Mouse (Mus musculus): ENCODE measurements around the gene Armh3. TPM values are rescaled to one million over a fixed set of nuclear protein-coding genes. Genes with fewer than 3 reads are reported as not detected.

Armh3 gene
- polyA plus RNA-seq, 1 experiment from 2014 or later: 10.1 TPM

DNA sequence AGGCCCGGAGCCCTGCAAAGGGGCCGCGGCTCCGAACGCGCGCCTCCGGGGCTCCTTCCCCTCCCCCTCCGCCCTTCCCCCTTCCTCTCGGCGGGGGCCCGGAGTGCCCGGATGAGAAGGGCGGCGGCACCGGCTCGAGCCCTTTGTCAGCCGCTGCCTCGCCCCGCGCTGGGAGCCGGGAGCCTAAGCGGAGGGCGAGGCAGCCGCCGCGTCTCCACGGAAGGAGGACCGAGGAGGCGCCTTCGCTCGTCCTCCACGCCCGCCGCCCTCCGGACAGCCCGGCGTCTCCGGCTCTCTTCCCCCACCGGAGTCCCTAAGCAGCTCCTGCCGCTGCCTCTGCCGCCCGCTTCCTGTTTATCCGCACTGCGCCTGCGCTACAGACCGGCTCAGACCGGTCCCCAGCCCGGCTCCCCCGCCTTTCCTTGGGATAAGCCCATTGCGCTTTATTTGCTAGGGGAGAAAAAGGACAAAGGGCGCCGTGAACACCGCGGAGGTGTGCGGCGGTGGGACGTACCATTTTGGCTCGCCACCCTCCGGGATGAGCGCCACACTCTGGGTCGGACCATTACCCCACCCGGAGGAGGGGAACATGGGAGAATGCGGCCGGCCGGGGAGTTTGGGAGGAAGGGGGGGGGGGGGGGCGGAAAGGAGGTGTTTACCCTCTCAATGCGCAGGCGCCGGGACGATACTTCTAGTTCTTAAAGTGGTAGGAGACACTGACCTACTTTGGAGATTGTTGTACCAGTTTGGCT, 214.9 kb downstream of the Armh3 start, which contains the start of gene Mgea5:
Gene Mgea5, minus strand, starts transcription at position 657 of the 752 bp plus-strand sequence.
- peak within 1 kb of the TSS; percentile 95 for H3K9ac ChIP-seq (ENCODE audit: low read depth, low read length)
- no peaks in the 10 kb centered on the region for H3K9me3 ChIP-seq (ENCODE audit: control insufficient read depth)
- peak within 1 kb of the TSS; percentile 73 for H3K4me2 ChIP-seq (replicated peaks; ENCODE audit: low read depth)
- H3K4me3 ChIP-seq (ENCODE audit: low read depth, low read length): peak within 1 kb of the TSS; percentile 97
- H3K27ac ChIP-seq (ENCODE audit: low read depth, low read length): peak within 1 kb of the TSS; percentile 97
- TF ChIP-seq CTCF (IDR thresholded peaks at IDR 0.05; ENCODE audit: low read depth): no peak
- under 1% methylated on average over 63 of the region's 71 CpGs for WGBS
- H3K27me3 ChIP-seq (replicated peaks; ENCODE audit: control insufficient read depth, insufficient read depth, low read length): no peaks in the 10 kb centered on the region
- H3K4me1 ChIP-seq (replicated peaks; ENCODE audit: control insufficient read depth, insufficient read depth, low read length): 0 out of 2 replicates have a peak, but pooled peaks cover 7% of the 10 kb centered on the region
- ATAC-seq: peak; percentile 98
- peaks cover 14% of the 10 kb centered on the region; the same call in 1 of the 2 replicates for H3K36me3 ChIP-seq (ENCODE audit: control insufficient read depth, insufficient read depth)

DNA sequence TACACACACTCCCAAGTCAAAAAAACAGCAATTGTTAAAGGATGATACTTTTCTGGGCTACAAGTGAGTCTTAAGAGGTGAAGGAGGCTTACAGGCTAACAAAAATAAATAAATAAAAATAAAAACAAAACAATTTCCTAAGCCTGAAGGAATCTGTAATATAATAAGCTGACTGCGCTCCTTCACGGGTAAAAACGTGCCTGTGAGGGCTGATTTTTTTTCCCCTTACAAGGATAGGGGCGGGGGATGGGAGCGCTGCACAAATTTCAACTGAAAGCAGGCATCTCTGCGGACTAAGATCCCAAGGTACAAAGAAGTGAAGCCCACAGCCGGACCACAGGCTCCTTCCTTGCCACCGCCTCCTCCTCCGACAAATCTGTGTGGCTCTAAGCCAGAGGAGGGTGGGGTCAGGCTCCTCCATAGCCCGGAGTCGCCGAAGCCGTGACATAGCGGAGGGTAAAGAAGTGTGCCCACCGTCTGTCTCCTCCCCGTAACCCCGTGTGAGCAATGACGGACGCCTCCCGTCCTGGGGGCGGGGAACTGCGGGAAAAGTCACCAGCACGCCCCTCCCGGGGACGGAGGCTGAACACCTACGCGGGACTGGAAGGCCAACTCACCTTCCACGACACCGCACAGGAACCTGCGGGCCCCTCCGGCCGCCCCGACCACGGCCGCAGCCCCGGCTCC, 215.8 kb downstream of the Armh3 start:
- TF ChIP-seq CTCF (IDR thresholded peaks at IDR 0.05; ENCODE audit: low read depth): no peak
- peak overlapping the region; percentile 97 for H3K27ac ChIP-seq (ENCODE audit: low read depth, low read length)
- ATAC-seq: peak; percentile 20; the same call in 1 of the 2 replicates
- H3K36me3 ChIP-seq (ENCODE audit: control insufficient read depth, insufficient read depth): peaks cover 23% of the 10 kb centered on the region
- peak overlapping the region; percentile 73 for H3K4me2 ChIP-seq (replicated peaks; ENCODE audit: low read depth)
- H3K27me3 ChIP-seq (replicated peaks; ENCODE audit: control insufficient read depth, insufficient read depth, low read length): no peaks in the 10 kb centered on the region
- 0 out of 2 replicates have a peak, but pooled peaks cover 7% of the 10 kb centered on the region for H3K4me1 ChIP-seq (replicated peaks; ENCODE audit: control insufficient read depth, insufficient read depth, low read length)
- no peaks in the 10 kb centered on the region for H3K9me3 ChIP-seq (ENCODE audit: control insufficient read depth)
- H3K9ac ChIP-seq (ENCODE audit: low read depth, low read length): peak overlapping the region; percentile 95
- H3K4me3 ChIP-seq (ENCODE audit: low read depth, low read length): peak overlapping the region; percentile 97
- 0% methylated on average over 36 of the region's 36 CpGs for WGBS

DNA sequence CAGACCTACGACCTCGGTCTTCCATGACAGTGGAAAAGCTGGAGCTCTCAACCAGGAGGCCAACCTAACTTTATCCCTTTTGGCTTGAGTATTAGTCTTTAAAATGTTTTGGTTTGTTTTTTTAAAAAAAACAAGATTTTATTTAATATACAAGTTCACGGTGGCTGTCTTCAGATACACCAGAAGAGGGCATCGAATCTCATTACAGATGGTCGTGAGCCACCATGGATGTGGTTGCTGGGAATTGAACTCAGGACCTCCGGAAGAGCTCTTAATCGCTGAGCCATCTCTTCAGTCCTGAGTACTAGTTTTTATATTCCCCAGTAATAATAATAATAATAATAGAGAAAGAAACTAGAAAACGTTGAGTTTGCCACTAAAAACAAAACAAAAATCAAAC, 216.6 kb downstream of the Armh3 start:
- peak overlapping the region; percentile 97 for H3K4me3 ChIP-seq (ENCODE audit: low read depth, low read length)
- WGBS: 53% methylated on average over 8 of the region's 8 CpGs
- 0 out of 2 replicates have a peak, but pooled peaks have one; percentile 19 for TF ChIP-seq CTCF (IDR thresholded peaks at IDR 0.05; ENCODE audit: low read depth)
- H3K27ac ChIP-seq (ENCODE audit: low read depth, low read length): no peak overlapping the region
- no peaks in the 10 kb centered on the region for H3K9me3 ChIP-seq (ENCODE audit: control insufficient read depth)
- peaks cover 31% of the 10 kb centered on the region for H3K36me3 ChIP-seq (ENCODE audit: control insufficient read depth, insufficient read depth)
- no peaks in the 10 kb centered on the region for H3K27me3 ChIP-seq (replicated peaks; ENCODE audit: control insufficient read depth, insufficient read depth, low read length)
- ATAC-seq: no peak
- 0 out of 2 replicates have a peak overlapping the region, but pooled peaks have one; percentile 95 for H3K9ac ChIP-seq (ENCODE audit: low read depth, low read length)
- 0 out of 2 replicates have a peak, but pooled peaks cover 7% of the 10 kb centered on the region for H3K4me1 ChIP-seq (replicated peaks; ENCODE audit: control insufficient read depth, insufficient read depth, low read length)
- peak overlapping the region; percentile 73 for H3K4me2 ChIP-seq (replicated peaks; ENCODE audit: low read depth)

DNA sequence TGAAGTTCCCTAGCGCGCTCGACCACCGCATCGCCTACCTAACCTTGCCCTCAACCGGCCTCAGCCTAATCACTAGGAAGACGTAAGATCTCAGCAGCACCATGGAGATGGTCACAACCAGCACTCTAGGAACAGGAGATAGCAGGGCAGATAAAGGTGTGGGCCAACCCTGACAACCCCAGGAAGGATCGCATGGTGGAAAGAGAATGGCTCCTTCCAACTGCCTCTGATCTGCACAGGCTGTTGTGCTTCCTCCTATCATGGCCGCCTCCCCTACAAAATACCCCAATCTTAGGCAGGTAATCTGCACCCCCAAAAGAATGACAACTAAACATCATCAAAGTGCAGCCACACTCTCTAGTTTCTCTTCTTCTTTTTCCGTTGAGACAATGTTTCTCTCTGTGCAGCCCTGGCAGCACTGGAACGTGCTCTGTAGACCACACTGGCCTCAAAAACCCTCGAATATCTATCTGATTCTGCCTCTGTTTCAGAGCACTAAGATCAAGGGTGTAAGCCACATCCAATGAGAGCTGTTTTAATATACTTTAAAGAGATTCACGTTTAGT, 217.9 kb downstream of the Armh3 start:
- no peak for ATAC-seq
- H3K36me3 ChIP-seq (ENCODE audit: control insufficient read depth, insufficient read depth): peaks cover 40% of the 10 kb centered on the region
- no peaks in the 10 kb centered on the region for H3K27me3 ChIP-seq (replicated peaks; ENCODE audit: control insufficient read depth, insufficient read depth, low read length)
- 73% methylated on average over 13 of the region's 13 CpGs for WGBS
- no peak overlapping the region for H3K9ac ChIP-seq (ENCODE audit: low read depth, low read length)
- 0 out of 2 replicates have a peak, but pooled peaks cover 7% of the 10 kb centered on the region for H3K4me1 ChIP-seq (replicated peaks; ENCODE audit: control insufficient read depth, insufficient read depth, low read length)
- TF ChIP-seq CTCF (IDR thresholded peaks at IDR 0.05; ENCODE audit: low read depth): no peak
- no peak overlapping the region for H3K4me3 ChIP-seq (ENCODE audit: low read depth, low read length)
- 0 out of 2 replicates have a peak overlapping the region, but pooled peaks have one; percentile 1 for H3K27ac ChIP-seq (ENCODE audit: low read depth, low read length)
- no peaks in the 10 kb centered on the region for H3K9me3 ChIP-seq (ENCODE audit: control insufficient read depth)
- peak overlapping the region; percentile 73; the same call in 1 of the 2 replicates for H3K4me2 ChIP-seq (replicated peaks; ENCODE audit: low read depth)

DNA sequence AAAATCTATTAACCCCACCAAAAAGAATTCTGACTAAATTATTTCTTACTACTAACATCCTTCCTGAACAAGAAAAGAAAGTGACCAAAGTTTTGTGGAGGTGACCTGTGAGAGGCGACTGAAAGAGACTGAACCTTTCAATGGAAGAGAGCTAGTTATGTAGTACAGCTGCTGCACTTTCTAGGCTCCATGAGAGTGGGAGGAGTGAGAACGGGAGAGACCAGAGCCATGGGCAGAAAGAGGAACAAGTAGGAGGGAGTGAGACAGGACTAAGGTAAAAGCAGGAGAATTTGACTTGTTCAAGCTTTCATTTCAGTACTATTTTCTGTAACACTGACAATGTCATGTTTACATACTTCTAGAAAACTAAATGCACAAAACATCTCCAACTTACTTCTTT, 222.8 kb downstream of the Armh3 start:
- Histone ChIP-seq H3K9me3 (ENCODE audit: control insufficient read depth) (no peaks in the 10 kb centered on the region), H3K4me1 (replicated peaks; ENCODE audit: control insufficient read depth, insufficient read depth, low read length) (no peaks in the 10 kb centered on the region), H3K4me3 (ENCODE audit: low read depth, low read length) (no peak overlapping the region), H3K36me3 (ENCODE audit: control insufficient read depth, insufficient read depth) (peaks cover 85% of the 10 kb centered on the region), H3K9ac (ENCODE audit: low read depth, low read length) (no peak overlapping the region), H3K4me2 (replicated peaks; ENCODE audit: low read depth) (no peak overlapping the region), H3K27me3 (replicated peaks; ENCODE audit: control insufficient read depth, insufficient read depth, low read length) (no peaks in the 10 kb centered on the region), H3K27ac (ENCODE audit: low read depth, low read length) (no peak overlapping the region)
- ATAC-seq: no peak
- TF ChIP-seq CTCF (IDR thresholded peaks at IDR 0.05; ENCODE audit: low read depth): no peak
- WGBS: 77% methylated on average over 2 of the region's 2 CpGs

DNA sequence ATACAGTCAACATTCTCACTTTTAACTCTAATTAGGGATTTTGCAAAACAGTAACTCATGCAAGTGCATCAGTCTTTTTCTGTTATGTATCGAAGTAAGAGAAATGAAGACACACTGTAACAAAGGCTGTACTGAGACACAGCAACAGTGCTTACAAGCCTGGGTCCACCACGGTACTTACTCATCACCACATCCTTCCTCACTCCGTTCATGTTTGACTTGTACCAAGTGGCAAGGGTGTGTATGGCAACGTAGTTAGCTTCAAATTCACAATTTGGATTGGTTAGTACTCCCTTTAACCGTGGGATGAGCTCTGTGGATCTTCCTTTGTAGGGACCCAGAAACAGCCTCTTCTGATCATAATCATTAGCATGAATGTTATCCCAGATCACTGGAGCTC, 226.8 kb downstream of the Armh3 start:
- no peak for TF ChIP-seq CTCF (IDR thresholded peaks at IDR 0.05; ENCODE audit: low read depth)
- Histone ChIP-seq H3K27me3 (replicated peaks; ENCODE audit: control insufficient read depth, insufficient read depth, low read length) (no peaks in the 10 kb centered on the region), H3K36me3 (ENCODE audit: control insufficient read depth, insufficient read depth) (peaks cover 89% of the 10 kb centered on the region), H3K4me2 (replicated peaks; ENCODE audit: low read depth) (no peak overlapping the region), H3K9ac (ENCODE audit: low read depth, low read length) (no peak overlapping the region), H3K4me3 (ENCODE audit: low read depth, low read length) (no peak overlapping the region), H3K27ac (ENCODE audit: low read depth, low read length) (no peak overlapping the region), H3K4me1 (replicated peaks; ENCODE audit: control insufficient read depth, insufficient read depth, low read length) (no peaks in the 10 kb centered on the region), H3K9me3 (ENCODE audit: control insufficient read depth) (no peaks in the 10 kb centered on the region)
- ATAC-seq: no peak
- 87% methylated on average over 5 of the region's 5 CpGs for WGBS

Other genes with a start within 250 kb of the Armh3 start
- 8.5 and 9.0 TPM in 2 replicates for gene Npm3, start 248.9 kb downstream of the Armh3 start, polyA plus RNA-seq (2015; fragmentation: Nextera tagmentation; extraction: Ambion mirVana)
- 18.2 and 19.3 TPM in 2 replicates for gene Mgea5, start 214.7 kb downstream of the Armh3 start, polyA plus RNA-seq (2015; fragmentation: Nextera tagmentation; extraction: Ambion mirVana)
- 3.6 and 4.7 TPM in 2 replicates for gene Kcnip2, start 182.4 kb downstream of the Armh3 start, polyA plus RNA-seq (2015; fragmentation: Nextera tagmentation; extraction: Ambion mirVana)
- gene Hps6, start 5.0 kb upstream of the Armh3 start, polyA plus RNA-seq (2015; fragmentation: Nextera tagmentation; extraction: Ambion mirVana): 5.3 and 5.4 TPM in 2 replicates
- gene Pprc1, start 46.4 kb upstream of the Armh3 start, polyA plus RNA-seq (2015; fragmentation: Nextera tagmentation; extraction: Ambion mirVana): 8.3 and 8.8 TPM in 2 replicates
- gene Ldb1, start 46.7 kb upstream of the Armh3 start, polyA plus RNA-seq (2015; fragmentation: Nextera tagmentation; extraction: Ambion mirVana): 31.0 and 35.5 TPM in 2 replicates
- gene Nolc1, start 77.4 kb upstream of the Armh3 start, polyA plus RNA-seq (2015; fragmentation: Nextera tagmentation; extraction: Ambion mirVana): 22.2 and 25.1 TPM in 2 replicates
- not detected in 2 replicates for gene Elovl3, start 133.4 kb upstream of the Armh3 start, polyA plus RNA-seq (2015; fragmentation: Nextera tagmentation; extraction: Ambion mirVana)
- not detected in 2 replicates for gene Pitx3, start 149.8 kb upstream of the Armh3 start, polyA plus RNA-seq (2015; fragmentation: Nextera tagmentation; extraction: Ambion mirVana)
- 28.0 and 32.1 TPM in 2 replicates for gene Gbf1, start 154.0 kb upstream of the Armh3 start, polyA plus RNA-seq (2015; fragmentation: Nextera tagmentation; extraction: Ambion mirVana)

All from intestine, postnatal 0 days (tissue).